Mouse (Mus musculus) midbrain, embryonic 16.5 days (tissue): Measurements from ENCODE around the gene Tnmd. TPM values are rescaled to one million over a fixed set of nuclear protein-coding genes. Genes with fewer than 3 reads are reported as not detected.

Experiments used
- ATAC-seq: fragments of 200-750 bp; cut with Nextera tagmentation; 2 replicates; pipeline ENCODE4 v1.8.0; 2017; ENCODE audit warnings: moderate TSS enrichment
- H3K27ac ChIP-seq: fragments of 300-500 bp; sonication (generic); 2 replicates; pipeline ENCODE4 v1.5.1; 2014; ENCODE audit warnings: mild to moderate bottlenecking, low read length, mixed read lengths
- H3K27me3 ChIP-seq: fragments of 300-500 bp; sonication (generic); 2 replicates; pipeline ENCODE4 v1.6.1; 2014; ENCODE audit warnings: low read depth, low read length, mixed read lengths; ENCODE audit not compliant: control insufficient read depth, insufficient read depth
- H3K36me3 ChIP-seq: fragments of 300-500 bp; sonication (generic); 2 replicates; pipeline ENCODE4 v1.6.1; 2014; ENCODE audit warnings: mild to moderate bottlenecking, low read length, moderate library complexity, mixed read lengths; ENCODE audit not compliant: control insufficient read depth, insufficient read depth
- H3K4me1 ChIP-seq: fragments of 300-500 bp; sonication (generic); 2 replicates; pipeline ENCODE4 v1.6.1; 2014; ENCODE audit warnings: mild to moderate bottlenecking, low read length, mixed read lengths; ENCODE audit not compliant: control insufficient read depth, insufficient read depth
- H3K4me2 ChIP-seq: fragments of 300-500 bp; sonication (generic); 2 replicates; pipeline ENCODE4 v1.6.1; 2014; ENCODE audit warnings: mild to moderate bottlenecking, low read length, mixed read lengths
- H3K4me3 ChIP-seq: fragments of 300-500 bp; sonication (generic); 2 replicates; pipeline ENCODE4 v1.5.1; 2014; ENCODE audit warnings: low read depth, mild to moderate bottlenecking, low read length, moderate library complexity, mixed read lengths
- H3K9ac ChIP-seq: fragments of 300-500 bp; sonication (generic); 2 replicates; pipeline ENCODE4 v1.6.1; 2014; ENCODE audit warnings: low read depth, low read length, mixed read lengths
- H3K9me3 ChIP-seq: fragments of 300-500 bp; sonication (generic); replicated peaks from 2 replicates; pipeline ENCODE4 v1.6.1; 2014; ENCODE audit warnings: mild to moderate bottlenecking, low read length, mixed read lengths; ENCODE audit not compliant: control insufficient read depth, poor library complexity, severe bottlenecking
- WGBS: fragments of 180-500 bp; shearing (Covaris S2); extraction: QIAGEN DNeasy Blood & Tissue Kit; methylation state at CpG from one replicate; pipeline ENCODE4 v1.1.7; 2014; 5-methylcytosine and 5-hydroxymethylcytosine counted together
- polyA plus RNA-seq: library from polyadenylated mRNA; unstranded; fragments of >200 nt; fragmentation: Nextera tagmentation; extraction: Ambion mirVana; gene quantifications from 2 replicates; pipeline ENCODE4 v1.2.1, GENCODE M21; 2015

The Tnmd gene
- polyA plus RNA-seq, 1 experiment from 2014 or later = not detected

DNA sequence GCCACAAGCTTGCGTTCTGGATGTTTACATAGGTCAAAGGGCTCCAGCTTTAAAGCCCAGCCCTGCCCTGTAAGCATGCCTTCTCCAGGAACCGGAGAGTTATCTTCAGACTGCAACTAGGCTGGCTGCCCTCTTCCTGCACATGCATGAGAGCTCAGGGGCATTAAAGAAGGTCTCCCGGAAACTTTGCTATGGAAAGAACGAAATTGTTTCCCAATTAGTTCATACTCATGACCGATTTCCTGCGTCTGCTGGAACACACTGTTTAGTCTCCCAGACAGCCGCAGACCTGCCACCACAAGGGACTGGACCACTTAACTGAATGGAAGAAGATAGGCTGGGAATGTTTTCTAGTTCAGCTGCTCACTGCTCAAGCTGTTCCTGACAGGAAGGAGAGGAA, 63.4 kb downstream of the Tnmd start:
- Histone ChIP-seq H3K27me3 (no peaks in the 10 kb centered on the region), H3K4me2 (no peak overlapping the region), H3K36me3 (no peaks in the 10 kb centered on the region), H3K9me3 (no peaks in the 10 kb centered on the region), H3K4me1 (no peaks in the 10 kb centered on the region), H3K9ac (no peak overlapping the region), H3K4me3 (no peak overlapping the region), H3K27ac (no peak overlapping the region)
- 63% methylated on average over 7 of the region's 7 CpGs for WGBS
- no peak for ATAC-seq

Other genes with a start within 250 kb of the Tnmd start
- gene Pcdh19, start 162.0 kb upstream of the Tnmd start, polyA plus RNA-seq = 26.3 and 29.1 TPM in 2 replicates
- 301 and 305 TPM in 2 replicates for gene Tspan6, start 47.4 kb downstream of the Tnmd start, polyA plus RNA-seq
- gene Srpx2, start 57.4 kb downstream of the Tnmd start, polyA plus RNA-seq = 1.4 and 1.7 TPM in 2 replicates
- gene Sytl4, start 130.8 kb downstream of the Tnmd start, polyA plus RNA-seq = 0.78 and 0.99 TPM in 2 replicates
- 71.8 and 72.5 TPM in 2 replicates for gene Cstf2, start 208.2 kb downstream of the Tnmd start, polyA plus RNA-seq